Mouse (Mus musculus) ES-E14 (cell line): ENCODE measurements around the gene Rassf6. TPM values are rescaled to one million over a fixed set of nuclear protein-coding genes. Genes with fewer than 3 reads are reported as not detected.

Source experiments
- DNase-seq: peaks from one replicate; pipeline ENCODE4 v3.0.0-alpha.2; 2013; ENCODE audit warnings: low read depth, low spot score
- H3K27ac ChIP-seq: 2 replicates; pipeline ENCODE4 v1.5.1; 2012; ENCODE audit warnings: low read depth, mild to moderate bottlenecking, low read length, moderate library complexity, mixed read lengths; ENCODE audit not compliant: poor library complexity, insufficient read depth, severe bottlenecking
- H3K36me3 ChIP-seq: 2 replicates; pipeline ENCODE4 v1.6.1; 2012; ENCODE audit warnings: mild to moderate bottlenecking, low read length, moderate library complexity, mixed read lengths; ENCODE audit not compliant: control insufficient read depth, poor library complexity, insufficient read depth, severe bottlenecking
- H3K4me1 ChIP-seq, 2 experiments: fragments of 150-350 bp in 1 of 2; sonication (generic) in 1 of 2; 2 replicates each; pipeline ENCODE4 v1.6.1; 2012; ENCODE audit warnings: low read length in 2 of 2, mild to moderate bottlenecking in 1 of 2, mixed read lengths in 1 of 2; ENCODE audit not compliant: control insufficient read depth in 2 of 2, insufficient read depth in 2 of 2, poor library complexity in 1 of 2
- H3K4me3 ChIP-seq, 2 experiments: fragments of 150-350 bp in 1 of 2; sonication (generic) in 1 of 2; 2 replicates each; pipeline ENCODE4 v1.5.1; 2012; ENCODE audit warnings: low read length in 2 of 2, low read depth in 1 of 2, mild to moderate bottlenecking in 1 of 2, mixed read lengths in 1 of 2; ENCODE audit not compliant: insufficient read depth in 1 of 2, poor library complexity in 1 of 2, severe bottlenecking in 1 of 2
- H3K9ac ChIP-seq: 2 replicates; pipeline ENCODE4 v1.6.1; 2012; ENCODE audit warnings: low read depth, mild to moderate bottlenecking, low read length, mixed read lengths; ENCODE audit not compliant: poor library complexity, insufficient read depth, severe bottlenecking
- H3K9me3 ChIP-seq: fragments of 150-350 bp; sonication (generic); 2 replicates; pipeline ENCODE4 v1.6.1; 2012; ENCODE audit warnings: low read depth, mild to moderate bottlenecking, low read length; ENCODE audit not compliant: control insufficient read depth, insufficient read depth
- CHD2 ChIP-seq: IDR thresholded peaks from 2 replicates; pipeline ENCODE4 v1.6.1; 2014; ENCODE audit warnings: mild to moderate bottlenecking, low read depth, low read length, inconsistent platforms
- HCFC1 ChIP-seq: IDR thresholded peaks from 2 replicates; pipeline ENCODE4 v1.6.1; 2012; ENCODE audit warnings: low read length, inconsistent platforms, borderline replicate concordance; ENCODE audit not compliant: insufficient read depth
- MAFK ChIP-seq: IDR thresholded peaks from 2 replicates; pipeline ENCODE4 v1.6.1; 2014; ENCODE audit warnings: mild to moderate bottlenecking, low read depth, low read length, inconsistent platforms; ENCODE audit not compliant: insufficient read depth
- ZC3H11A ChIP-seq: IDR thresholded peaks from 2 replicates; pipeline ENCODE4 v1.6.1; 2012; ENCODE audit warnings: low read depth, mild to moderate bottlenecking, inconsistent platforms, low read length, borderline replicate concordance
- ZNF384 ChIP-seq: IDR thresholded peaks from 2 replicates; pipeline ENCODE4 v1.6.1; 2012; ENCODE audit warnings: low read depth, low read length, inconsistent platforms
- in situ Hi-C, 2 experiments: fragments of 600-800 bp; cut with MboI; formaldehyde crosslinking; loops; one replicate each; pipeline ENCODE4 v1.15.1; 2025; ENCODE audit warnings: low sequenced_read_pairs in 2 of 2, inconsistent platforms in 1 of 2; ENCODE audit not compliant: unreplicated experiment in 2 of 2
- total RNA-seq: library from RNA; depleted of rRNA; stranded (reverse); fragments of 300-350 nt; gene quantifications from 2 replicates; pipeline ENCODE4 v1.2.3, GENCODE M21; 2012

Gene Rassf6
- total RNA-seq, 1 experiment: 1.7 TPM

DNA sequence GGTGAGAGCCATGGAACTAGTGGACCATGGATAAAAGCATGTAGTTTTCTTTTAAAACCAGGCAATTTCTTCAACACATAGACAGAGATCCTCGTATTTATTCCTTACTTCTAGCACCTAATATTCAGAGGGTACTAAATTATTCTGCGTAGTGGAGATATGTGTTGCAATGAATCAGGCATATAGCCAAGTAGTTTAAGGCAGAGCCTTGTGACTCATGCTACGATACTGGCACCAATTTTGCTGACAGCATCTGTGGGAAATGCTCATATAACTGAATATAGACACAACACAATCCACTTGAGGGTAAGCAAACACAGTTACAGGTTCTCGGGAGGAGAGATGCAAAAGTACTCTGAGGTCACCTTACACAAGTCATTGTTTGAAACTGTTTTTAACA lies 41.4 kb upstream of the Rassf6 start:
- Histone ChIP-seq H3K27ac (no peak overlapping the region), H3K4me1 (no peaks in the 10 kb centered on the region), H3K9me3 (no peaks in the 10 kb centered on the region), H3K9ac (no peak overlapping the region), H3K4me3 (no peak overlapping the region), H3K36me3 (no peaks in the 10 kb centered on the region)
- in situ Hi-C loops: no loop called here
- TF ChIP-seq ZC3H11A (no peak), MAFK (no peak)
- no peak for DNase-seq

DNA sequence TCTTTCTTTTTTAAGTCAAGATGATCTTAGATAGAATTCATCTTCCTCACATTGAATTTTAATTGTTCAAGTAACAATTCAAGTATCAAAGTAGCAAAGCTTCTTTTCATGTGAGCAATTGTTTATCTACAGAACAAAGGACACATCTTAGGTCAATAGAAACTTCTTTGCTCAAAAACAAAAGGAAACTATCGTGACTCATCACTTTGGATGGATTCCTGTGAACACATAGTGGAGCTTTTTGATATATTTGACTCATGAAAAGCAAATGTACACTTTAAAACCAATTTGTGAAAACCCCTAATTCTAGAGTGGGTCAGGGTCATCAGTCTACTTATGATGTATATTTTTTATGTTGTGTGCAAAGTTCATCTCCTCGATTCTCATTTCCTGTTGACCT lies 37.1 kb upstream of the Rassf6 start:
- no peak for DNase-seq
- H3K4me1 ChIP-seq: no peaks in the 10 kb centered on the region
- H3K27ac ChIP-seq: no peak overlapping the region
- in situ Hi-C loops: no loop called here
- H3K36me3 ChIP-seq: no peaks in the 10 kb centered on the region
- H3K9ac ChIP-seq: no peak overlapping the region
- H3K9me3 ChIP-seq: no peaks in the 10 kb centered on the region
- H3K4me3 ChIP-seq: no peak overlapping the region
- TF ChIP-seq MAFK: no peak
- TF ChIP-seq CHD2: no peak
- no peak for TF ChIP-seq ZNF384
- no peak for TF ChIP-seq ZC3H11A
- TF ChIP-seq HCFC1: no peak

DNA sequence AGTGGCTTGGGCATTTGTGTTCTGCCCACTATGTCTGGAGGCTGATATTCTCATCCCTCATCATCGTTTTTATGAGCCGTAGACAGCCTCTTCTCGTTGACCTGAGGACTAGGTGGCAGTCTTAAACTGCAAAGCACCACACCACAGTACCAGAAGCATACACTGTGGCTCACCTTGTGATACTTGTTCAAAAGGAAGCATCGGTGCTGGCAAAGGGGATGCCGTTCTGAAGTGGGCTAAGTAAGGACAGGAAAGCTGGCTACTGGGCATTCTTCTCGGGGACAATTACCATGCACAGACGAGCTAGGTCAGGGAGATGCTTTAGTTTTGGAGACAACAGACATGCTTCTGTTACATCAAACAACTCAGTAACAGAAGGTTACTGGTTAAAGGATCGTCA lies 21.4 kb upstream of the Rassf6 start:
- TF ChIP-seq HCFC1: no peak
- no peak for TF ChIP-seq ZC3H11A
- TF ChIP-seq ZNF384: no peak
- no peak for TF ChIP-seq CHD2
- TF ChIP-seq MAFK: no peak
- DNase-seq: no peak

DNA sequence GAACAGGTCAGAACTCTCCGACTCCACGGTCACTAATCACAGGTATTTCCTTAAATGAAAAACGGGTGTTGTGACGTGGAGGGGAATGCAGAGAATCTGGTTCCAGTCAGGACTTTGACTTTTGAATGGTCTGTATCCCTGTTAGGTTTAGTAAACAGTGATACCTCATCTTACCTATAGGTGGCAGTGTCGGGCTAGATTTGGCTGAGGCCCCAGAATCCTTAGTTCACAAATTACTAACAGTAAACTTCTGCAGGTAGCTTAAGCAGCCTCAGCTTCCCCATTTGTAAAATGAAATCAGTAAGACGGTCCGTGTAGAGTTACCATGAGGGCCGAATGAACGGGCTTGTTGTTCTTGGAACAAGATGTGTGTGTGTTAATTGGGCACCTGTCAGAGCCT lies 21.0 kb upstream of the Rassf6 start:
- Histone ChIP-seq H3K9me3 (no peaks in the 10 kb centered on the region), H3K27ac (no peak overlapping the region), H3K4me1 (no peaks in the 10 kb centered on the region), H3K4me3 (no peak overlapping the region), H3K9ac (no peak overlapping the region), H3K36me3 (no peaks in the 10 kb centered on the region)
- TF ChIP-seq HCFC1 (no peak), ZNF384 (no peak), CHD2 (no peak), MAFK (no peak), ZC3H11A (0 out of 2 replicates have a peak, but pooled peaks have one; percentile 54)
- in situ Hi-C loops: loop anchor here in 1 of 2 experiments (25.0 kb wide), 2 partner anchors 126 to 251 kb away; partner anchors contain the start of genes Cxcl15, Cxcl2 and Cxcl3
- DNase-seq: peak; percentile 35

More for the DNA sequence above, 21.4 kb upstream of the Rassf6 start:
- Histone ChIP-seq H3K4me1 (no peaks in the 10 kb centered on the region), H3K36me3 (no peaks in the 10 kb centered on the region), H3K4me3 (no peak overlapping the region), H3K9me3 (no peaks in the 10 kb centered on the region), H3K27ac (no peak overlapping the region), H3K9ac (no peak overlapping the region)
- in situ Hi-C loops: loop anchor here in 1 of 2 experiments (25.0 kb wide), 2 partner anchors 125 to 250 kb away; partner anchors contain the start of genes Cxcl15, Cxcl2 and Cxcl3

DNA sequence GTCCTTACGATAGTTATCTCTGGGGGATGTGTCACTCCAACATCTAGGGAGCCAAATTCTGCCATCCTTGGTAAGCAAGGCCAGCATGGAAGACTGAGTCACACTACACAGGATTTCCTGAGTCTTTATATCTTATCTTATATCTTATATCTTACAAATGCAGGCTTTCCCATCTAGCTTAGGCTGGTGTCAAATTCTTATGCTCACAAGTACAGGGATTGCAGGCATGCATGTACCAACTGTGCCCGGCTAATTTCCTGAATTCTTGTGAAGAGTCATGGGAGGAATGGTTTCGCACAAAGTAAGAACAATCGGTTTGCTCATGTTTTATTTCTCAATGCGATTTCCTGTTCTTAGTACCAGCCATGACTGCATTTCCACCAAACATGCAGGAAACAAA lies 20.0 kb upstream of the Rassf6 start:
- H3K4me1 ChIP-seq: no peaks in the 10 kb centered on the region
- in situ Hi-C loops: loop anchor here in 1 of 2 experiments (25.0 kb wide), 2 partner anchors 127 to 252 kb away; partner anchors contain the start of genes Cxcl15, Cxcl2 and Cxcl3
- no peak for TF ChIP-seq ZC3H11A
- TF ChIP-seq ZNF384: no peak
- TF ChIP-seq HCFC1: no peak
- TF ChIP-seq CHD2: no peak
- no peak for TF ChIP-seq MAFK
- H3K4me3 ChIP-seq: no peak overlapping the region
- no peak overlapping the region for H3K27ac ChIP-seq
- DNase-seq: no peak
- no peaks in the 10 kb centered on the region for H3K9me3 ChIP-seq
- no peak overlapping the region for H3K9ac ChIP-seq
- no peaks in the 10 kb centered on the region for H3K36me3 ChIP-seq
